Mouse (Mus musculus) splenic B cell, adult 2 months (primary cell): ENCODE measurements around the gene Tomm6.
A peak's percentile ranks its signal among the peaks of the same experiment; 100 is the strongest.
"Not testable (repeated sequence)": the region's sequence is repeated elsewhere in the genome, so short reads cannot be mapped to it uniquely, and the experiment has no call there.

Experiments
- DNase-seq: peaks from one replicate; pipeline ENCODE4 v3.0.0-alpha.2; 2011; ENCODE audit warnings: low read depth, low spot score
- H3K27me3 ChIP-seq: 2 replicates; pipeline ENCODE4 v1.6.1; 2012; ENCODE audit warnings: mild to moderate bottlenecking, low read length, moderate library complexity, mixed read lengths; ENCODE audit not compliant: control insufficient read depth, poor library complexity, insufficient read depth, severe bottlenecking
- H3K36me3 ChIP-seq: 2 replicates; pipeline ENCODE4 v1.6.1; 2012; ENCODE audit warnings: mild to moderate bottlenecking, low read length, moderate library complexity, mixed read lengths; ENCODE audit not compliant: control insufficient read depth, poor library complexity, insufficient read depth, severe bottlenecking

The Tomm6 gene

GRCm38 (mm10) chr17:47687409-47688343 is 510 bp downstream of the Tomm6 start:
- Histone ChIP-seq H3K27me3 (no peaks in the 10 kb centered on the region), H3K36me3 (no peaks in the 10 kb centered on the region)
- peak; percentile 96 for DNase-seq

GRCm38 (mm10) chr17:47682836-47683235 is 5.3 kb downstream of the Tomm6 start:
- Histone ChIP-seq H3K27me3 (no peaks in the 10 kb centered on the region), H3K36me3 (peaks cover 2% of the 10 kb centered on the region; the same call in 1 of the 2 replicates)
- no peak for DNase-seq

GRCm38 (mm10) chr17:47678702-47679101 is 9.5 kb downstream of the Tomm6 start:
- H3K27me3 ChIP-seq: no peaks in the 10 kb centered on the region
- H3K36me3 ChIP-seq: peaks cover 2% of the 10 kb centered on the region; the same call in 1 of the 2 replicates
- no peak for DNase-seq

- Histone ChIP-seq H3K27me3 (no peaks in the 10 kb centered on the region), H3K36me3 (peaks cover 2% of the 10 kb centered on the region; the same call in 1 of the 2 replicates)
- no peak for DNase-seq
Observed at GRCm38 (mm10) chr17:47678238-47678637, 9.9 kb downstream of the Tomm6 start.

GRCm38 (mm10) chr17:47676581-47676980 is 11.6 kb downstream of the Tomm6 start:
- H3K36me3 ChIP-seq: peaks cover 2% of the 10 kb centered on the region; the same call in 1 of the 2 replicates
- peak; percentile 73 for DNase-seq
- H3K27me3 ChIP-seq: no peaks in the 10 kb centered on the region

- no peaks in the 10 kb centered on the region for H3K36me3 ChIP-seq
- H3K27me3 ChIP-seq: no peaks in the 10 kb centered on the region
- no peak for DNase-seq
Observed at GRCm38 (mm10) chr17:47672311-47673111, 15.7 kb downstream of the Tomm6 start.

GRCm38 (mm10) chr17:47671988-47672310 is 16.2 kb downstream of the Tomm6 start:
- no peak for DNase-seq
- H3K36me3 ChIP-seq: no peaks in the 10 kb centered on the region
- H3K27me3 ChIP-seq: no peaks in the 10 kb centered on the region

GRCm38 (mm10) chr17:47669166-47669565 is 19.0 kb downstream of the Tomm6 start:
- Histone ChIP-seq H3K27me3 (no peaks in the 10 kb centered on the region), H3K36me3 (no peaks in the 10 kb centered on the region)
- no peak for DNase-seq

GRCm38 (mm10) chr17:47664474-47664873 is 23.7 kb downstream of the Tomm6 start:
- no peaks in the 10 kb centered on the region for H3K36me3 ChIP-seq

GRCm38 (mm10) chr17:47663009-47663713 is 25.0 kb downstream of the Tomm6 start:
- Histone ChIP-seq H3K36me3 (no peaks in the 10 kb centered on the region), H3K27me3 (no peaks in the 10 kb centered on the region)
- no peak for DNase-seq

More at GRCm38 (mm10) chr17:47664474-47664873, 23.7 kb downstream of the Tomm6 start:
- H3K27me3 ChIP-seq: no peaks in the 10 kb centered on the region
- DNase-seq: no peak

GRCm38 (mm10) chr17:47658741-47659243 is 29.4 kb downstream of the Tomm6 start:
- Histone ChIP-seq H3K27me3 (no peaks in the 10 kb centered on the region), H3K36me3 (no peaks in the 10 kb centered on the region)
- DNase-seq: no peak

- Histone ChIP-seq H3K36me3 (no peaks in the 10 kb centered on the region), H3K27me3 (no peaks in the 10 kb centered on the region)
- DNase-seq: no peak
Observed at GRCm38 (mm10) chr17:47657901-47658300, 30.3 kb downstream of the Tomm6 start.

GRCm38 (mm10) chr17:47655697-47656096 is 32.5 kb downstream of the Tomm6 start:
- no peak for DNase-seq
- Histone ChIP-seq H3K36me3 (no peaks in the 10 kb centered on the region), H3K27me3 (no peaks in the 10 kb centered on the region)

- not testable (repeated sequence) for H3K36me3 ChIP-seq, H3K27me3 ChIP-seq, DNase-seq
Observed at GRCm38 (mm10) chr17:47654346-47654745, 33.8 kb downstream of the Tomm6 start.
